Mouse (Mus musculus) small intestine, adult 2 months (tissue): ENCODE results near the gene AW549877.

Experiments
- CTCF ChIP-seq: fragments of 200-500 bp; IDR thresholded peaks from 2 replicates; pipeline ENCODE4 v1.5.1; 2012; ENCODE audit warnings: low read depth, mild to moderate bottlenecking, control low read depth, inconsistent platforms, low read length, moderate library complexity, mixed read lengths; ENCODE audit not compliant: insufficient replicate concordance, insufficient read length; ENCODE audit errors: extremely low read depth
- POLR2A ChIP-seq: fragments of 200-500 bp; IDR thresholded peaks from 2 replicates; pipeline ENCODE4 v1.6.1; 2012; ENCODE audit warnings: low read depth, mild to moderate bottlenecking, control low read depth, inconsistent platforms, low read length, moderate library complexity

DNA sequence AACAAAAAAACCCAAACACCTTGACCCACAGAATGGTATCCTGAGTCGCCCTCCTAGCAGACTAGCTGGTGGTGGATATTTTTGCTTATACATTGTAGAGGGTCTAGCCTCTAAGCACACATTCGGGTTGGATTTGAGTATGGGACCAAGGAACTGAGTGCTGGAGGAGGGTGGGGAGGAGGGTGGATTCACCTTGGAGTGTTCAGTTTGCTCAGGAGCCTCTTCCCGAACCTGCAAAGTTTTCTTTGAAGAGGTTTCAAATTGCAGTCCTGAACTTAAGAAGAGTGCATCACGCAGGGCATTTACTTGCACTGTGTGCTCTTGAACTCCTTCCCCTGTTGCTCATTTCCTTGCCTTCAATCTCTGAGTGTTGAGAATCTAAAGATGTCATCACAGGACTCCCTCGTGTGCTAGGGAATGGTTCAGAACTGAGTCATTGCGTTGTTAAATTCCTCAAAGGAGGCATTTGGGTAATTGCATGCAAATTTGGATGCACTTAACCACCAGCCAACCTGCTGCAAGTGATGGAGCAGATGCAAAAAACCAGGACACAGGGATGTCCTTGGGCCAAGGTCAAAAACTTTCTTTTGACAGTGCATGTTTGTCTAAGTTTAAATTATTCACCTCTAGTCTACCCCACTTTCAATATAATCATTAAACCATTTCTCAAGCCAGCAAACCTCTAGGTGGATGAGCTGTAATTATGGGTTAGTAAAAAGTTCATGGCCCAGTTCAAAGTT lies 32.3 kb upstream of the AW549877 start:
- no peak for TF ChIP-seq CTCF
- TF ChIP-seq POLR2A: no peak
